Mouse (Mus musculus): ENCODE measurements around the gene Cd84. TPM values are rescaled to one million over a fixed set of nuclear protein-coding genes. Genes with fewer than 3 reads are reported as not detected.
A peak's percentile ranks its signal among the peaks of the same experiment; 100 is the strongest.
"Not testable (repeated sequence)": the region's sequence is repeated elsewhere in the genome, so short reads cannot be mapped to it uniquely, and the experiment has no call there.

Gene Cd84
- 2.6 and 3.0 TPM in 2 replicates for polyA plus RNA-seq (2014; fragmentation: Nextera tagmentation; extraction: Ambion mirVana)

- Histone ChIP-seq H3K4me3 (ENCODE audit: low read depth, low read length) (no peak within 1 kb of the TSS), H3K9me3 (ENCODE audit: control insufficient read depth, low read length) (no peaks in the 10 kb centered on the region), H3K9ac (ENCODE audit: low read depth, low read length) (no peak within 1 kb of the TSS), H3K4me2 (ENCODE audit: low read depth, low read length) (no peak within 1 kb of the TSS), H3K4me1 (ENCODE audit: control insufficient read depth, insufficient read depth, low read length) (no peaks in the 10 kb centered on the region), H3K27me3 (replicated peaks; ENCODE audit: control insufficient read depth, insufficient read depth, low read length) (no peaks in the 10 kb centered on the region), H3K36me3 (ENCODE audit: control insufficient read depth, insufficient read depth, low read length) (no peaks in the 10 kb centered on the region), H3K27ac (replicated peaks; ENCODE audit: low read depth, low read length) (no peak within 1 kb of the TSS)
- ATAC-seq (ENCODE audit: low read depth) (no peak), DNase-seq (ENCODE audit: low spot score) (no peak)
- WGBS = 81% methylated on average over 3 of the region's 3 CpGs
Measured at GRCm38 (mm10) chr1:171839488-171839887, at the start of gene Cd84. Gene Cd84, plus strand, starts transcription at chr1:171839697.

GRCm38 (mm10) chr1:171791491-171791890 is 48.0 kb upstream of the Cd84 start:
- Histone ChIP-seq H3K4me2 (ENCODE audit: low read depth, low read length) (no peak overlapping the region), H3K4me3 (ENCODE audit: low read depth, low read length) (no peak overlapping the region), H3K27ac (replicated peaks; ENCODE audit: low read depth, low read length) (no peak overlapping the region), H3K9me3 (ENCODE audit: control insufficient read depth, low read length) (no peaks in the 10 kb centered on the region), H3K27me3 (replicated peaks; ENCODE audit: control insufficient read depth, insufficient read depth, low read length) (no peaks in the 10 kb centered on the region), H3K4me1 (ENCODE audit: control insufficient read depth, insufficient read depth, low read length) (no peaks in the 10 kb centered on the region), H3K36me3 (ENCODE audit: control insufficient read depth, insufficient read depth, low read length) (no peaks in the 10 kb centered on the region), H3K9ac (ENCODE audit: low read depth, low read length) (no peak overlapping the region)
- ATAC-seq (ENCODE audit: low read depth) (no peak), DNase-seq (ENCODE audit: low spot score) (no peak)
- 81% methylated on average over 3 of the region's 3 CpGs for WGBS

DNA sequence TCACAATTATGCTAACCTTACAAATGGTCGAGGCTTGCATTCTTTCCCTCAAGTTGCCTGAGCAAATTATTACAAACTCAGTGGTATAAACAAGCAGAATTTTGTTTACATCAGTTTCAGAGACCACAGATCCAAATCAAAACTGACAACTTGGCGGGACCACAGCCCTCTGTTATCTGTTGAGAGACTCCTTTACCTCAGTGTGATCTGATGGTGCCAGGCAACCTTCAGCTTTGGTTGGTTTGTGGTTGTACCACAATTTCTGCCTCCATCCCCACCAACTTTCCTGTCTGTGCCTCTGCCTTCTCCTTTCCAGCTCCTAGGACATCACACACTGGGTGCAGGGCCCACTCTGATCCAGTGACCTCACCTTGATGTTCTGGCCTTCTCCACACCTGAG is 43.3 kb upstream of the Cd84 start:
- Histone ChIP-seq H3K9ac (ENCODE audit: low read depth, low read length) (no peak overlapping the region), H3K36me3 (ENCODE audit: control insufficient read depth, insufficient read depth, low read length) (no peaks in the 10 kb centered on the region), H3K27me3 (replicated peaks; ENCODE audit: control insufficient read depth, insufficient read depth, low read length) (no peaks in the 10 kb centered on the region), H3K4me2 (ENCODE audit: low read depth, low read length) (no peak overlapping the region), H3K4me3 (ENCODE audit: low read depth, low read length) (no peak overlapping the region), H3K4me1 (ENCODE audit: control insufficient read depth, insufficient read depth, low read length) (no peaks in the 10 kb centered on the region), H3K9me3 (ENCODE audit: control insufficient read depth, low read length) (no peaks in the 10 kb centered on the region), H3K27ac (replicated peaks; ENCODE audit: low read depth, low read length) (no peak overlapping the region)
- 65% methylated on average over 2 of the region's 2 CpGs for WGBS
- no peak for ATAC-seq (ENCODE audit: low read depth)
- peak; percentile 3 for DNase-seq (ENCODE audit: low spot score)

DNA sequence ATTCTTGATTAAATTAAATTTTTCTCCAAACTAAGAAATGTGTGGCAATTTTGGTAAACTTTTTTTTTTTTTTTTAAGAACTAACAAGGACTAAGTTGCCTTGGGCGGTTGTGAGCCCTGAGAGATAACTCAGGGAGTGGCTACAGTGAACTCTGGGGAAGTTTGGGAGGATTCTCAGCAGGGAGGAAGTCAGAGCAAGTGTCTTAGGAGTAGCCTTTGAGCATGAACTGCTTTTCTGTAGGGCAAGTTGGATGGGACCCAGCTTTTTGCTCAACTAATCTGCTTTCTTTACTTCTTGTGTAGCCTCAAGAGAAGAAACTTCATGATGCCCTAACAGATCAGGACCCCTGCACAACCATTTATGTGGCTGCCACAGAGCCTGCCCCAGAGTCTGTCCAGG is 41.7 kb upstream of the Cd84 start:
- Histone ChIP-seq H3K27ac (replicated peaks; ENCODE audit: low read depth, low read length) (no peak overlapping the region), H3K4me3 (ENCODE audit: low read depth, low read length) (no peak overlapping the region), H3K36me3 (ENCODE audit: control insufficient read depth, insufficient read depth, low read length) (no peaks in the 10 kb centered on the region), H3K27me3 (replicated peaks; ENCODE audit: control insufficient read depth, insufficient read depth, low read length) (no peaks in the 10 kb centered on the region), H3K4me1 (ENCODE audit: control insufficient read depth, insufficient read depth, low read length) (no peaks in the 10 kb centered on the region), H3K9ac (ENCODE audit: low read depth, low read length) (no peak overlapping the region), H3K4me2 (ENCODE audit: low read depth, low read length) (no peak overlapping the region), H3K9me3 (ENCODE audit: control insufficient read depth, low read length) (no peaks in the 10 kb centered on the region)
- ATAC-seq (ENCODE audit: low read depth) (no peak), DNase-seq (ENCODE audit: low spot score) (no peak)
- WGBS = 70% methylated on average over 1 of the region's 1 CpGs

- no peaks in the 10 kb centered on the region for H3K36me3 ChIP-seq (ENCODE audit: control insufficient read depth, insufficient read depth, low read length)
- H3K9ac ChIP-seq (ENCODE audit: low read depth, low read length) = no peak overlapping the region
- WGBS = 77% methylated on average over 4 of the region's 4 CpGs
- H3K9me3 ChIP-seq (ENCODE audit: control insufficient read depth, low read length) = no peaks in the 10 kb centered on the region
- no peak overlapping the region for H3K4me2 ChIP-seq (ENCODE audit: low read depth, low read length)
- H3K4me3 ChIP-seq (ENCODE audit: low read depth, low read length) = no peak overlapping the region
- no peaks in the 10 kb centered on the region for H3K27me3 ChIP-seq (replicated peaks; ENCODE audit: control insufficient read depth, insufficient read depth, low read length)
- no peaks in the 10 kb centered on the region for H3K4me1 ChIP-seq (ENCODE audit: control insufficient read depth, insufficient read depth, low read length)
- DNase-seq (ENCODE audit: low spot score) (no peak), ATAC-seq (ENCODE audit: low read depth) (no peak)
- no peak overlapping the region for H3K27ac ChIP-seq (replicated peaks; ENCODE audit: low read depth, low read length)
Measured at GRCm38 (mm10) chr1:171799648-171800047, 39.8 kb upstream of the Cd84 start.

DNA sequence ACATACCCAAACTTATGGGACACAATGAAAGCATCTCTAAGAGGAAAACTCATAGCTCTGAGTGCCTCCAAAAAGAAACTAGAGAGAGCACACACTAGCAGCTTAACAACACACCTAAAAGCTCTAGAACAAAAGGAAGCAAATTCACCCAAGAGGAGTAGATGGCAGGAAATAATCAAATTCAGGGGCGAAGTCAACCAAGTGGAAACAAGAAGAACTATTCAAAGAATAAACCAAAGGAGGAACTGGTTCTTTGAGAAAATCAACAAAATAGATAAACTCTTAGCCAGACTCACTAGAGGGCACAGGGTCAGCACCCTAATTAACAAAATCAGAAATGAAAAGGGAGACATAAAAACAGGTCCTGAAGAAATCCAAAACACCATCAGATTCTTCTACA is 28.4 kb upstream of the Cd84 start:
- H3K27me3 ChIP-seq (replicated peaks; ENCODE audit: control insufficient read depth, insufficient read depth, low read length); H3K9me3 ChIP-seq (ENCODE audit: control insufficient read depth, low read length); H3K4me1 ChIP-seq (ENCODE audit: control insufficient read depth, insufficient read depth, low read length); DNase-seq (ENCODE audit: low spot score); H3K27ac ChIP-seq (replicated peaks; ENCODE audit: low read depth, low read length); H3K4me2 ChIP-seq (ENCODE audit: low read depth, low read length); H3K9ac ChIP-seq (ENCODE audit: low read depth, low read length); H3K4me3 ChIP-seq (ENCODE audit: low read depth, low read length); H3K36me3 ChIP-seq (ENCODE audit: control insufficient read depth, insufficient read depth, low read length); ATAC-seq (ENCODE audit: low read depth): not testable (repeated sequence)
- 75% methylated on average over 1 of the region's 1 CpGs for WGBS

- no peak overlapping the region for H3K9ac ChIP-seq (ENCODE audit: low read depth, low read length)
- H3K36me3 ChIP-seq (ENCODE audit: control insufficient read depth, insufficient read depth, low read length) = no peaks in the 10 kb centered on the region
- WGBS = 18% methylated on average over 8 of the region's 8 CpGs
- ATAC-seq (ENCODE audit: low read depth) (peak; percentile 77; the same call in 1 of the 2 replicates), DNase-seq (ENCODE audit: low spot score) (peak; percentile 79)
- H3K27me3 ChIP-seq (replicated peaks; ENCODE audit: control insufficient read depth, insufficient read depth, low read length) = no peaks in the 10 kb centered on the region
- H3K27ac ChIP-seq (replicated peaks; ENCODE audit: low read depth, low read length) = no peak overlapping the region
- H3K9me3 ChIP-seq (ENCODE audit: control insufficient read depth, low read length) = no peaks in the 10 kb centered on the region
- no peak overlapping the region for H3K4me3 ChIP-seq (ENCODE audit: low read depth, low read length)
- no peaks in the 10 kb centered on the region for H3K4me1 ChIP-seq (ENCODE audit: control insufficient read depth, insufficient read depth, low read length)
- no peak overlapping the region for H3K4me2 ChIP-seq (ENCODE audit: low read depth, low read length)
Measured at GRCm38 (mm10) chr1:171815545-171816439, 23.7 kb upstream of the Cd84 start.

- WGBS = 83% methylated on average over 4 of the region's 4 CpGs
- Histone ChIP-seq H3K4me3 (ENCODE audit: low read depth, low read length) (no peak overlapping the region), H3K9ac (ENCODE audit: low read depth, low read length) (no peak overlapping the region), H3K4me2 (ENCODE audit: low read depth, low read length) (no peak overlapping the region), H3K9me3 (ENCODE audit: control insufficient read depth, low read length) (no peaks in the 10 kb centered on the region), H3K36me3 (ENCODE audit: control insufficient read depth, insufficient read depth, low read length) (no peaks in the 10 kb centered on the region), H3K4me1 (ENCODE audit: control insufficient read depth, insufficient read depth, low read length) (no peaks in the 10 kb centered on the region), H3K27me3 (replicated peaks; ENCODE audit: control insufficient read depth, insufficient read depth, low read length) (no peaks in the 10 kb centered on the region), H3K27ac (replicated peaks; ENCODE audit: low read depth, low read length) (no peak overlapping the region)
- ATAC-seq (ENCODE audit: low read depth) (no peak), DNase-seq (ENCODE audit: low spot score) (no peak)
Measured at GRCm38 (mm10) chr1:171816991-171817390, 22.5 kb upstream of the Cd84 start.

DNA sequence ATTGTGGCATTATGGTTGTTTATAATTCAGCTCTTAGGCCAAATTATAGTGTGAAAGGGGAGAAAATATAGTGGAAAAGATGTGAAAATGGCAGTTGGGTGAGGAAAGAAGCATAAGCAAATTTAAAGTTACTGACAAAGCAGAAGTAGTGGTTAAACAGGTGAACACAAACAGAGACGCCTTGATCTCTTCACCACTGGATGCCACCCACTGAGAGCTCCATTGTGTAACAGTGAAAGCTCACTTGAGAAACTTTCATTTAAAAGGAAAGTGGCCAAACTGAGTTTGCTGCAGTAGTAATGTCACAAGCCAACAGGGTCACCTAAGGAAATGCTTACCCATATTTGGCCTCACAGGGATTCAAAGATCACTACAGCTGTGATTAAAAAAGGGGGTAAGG is 18.2 kb upstream of the Cd84 start:
- Histone ChIP-seq H3K4me1 (ENCODE audit: control insufficient read depth, insufficient read depth, low read length) (no peaks in the 10 kb centered on the region), H3K4me3 (ENCODE audit: low read depth, low read length) (no peak overlapping the region), H3K27ac (replicated peaks; ENCODE audit: low read depth, low read length) (no peak overlapping the region), H3K9ac (ENCODE audit: low read depth, low read length) (no peak overlapping the region), H3K4me2 (ENCODE audit: low read depth, low read length) (no peak overlapping the region), H3K9me3 (ENCODE audit: control insufficient read depth, low read length) (no peaks in the 10 kb centered on the region), H3K27me3 (replicated peaks; ENCODE audit: control insufficient read depth, insufficient read depth, low read length) (no peaks in the 10 kb centered on the region), H3K36me3 (ENCODE audit: control insufficient read depth, insufficient read depth, low read length) (no peaks in the 10 kb centered on the region)
- WGBS = 25% methylated on average over 1 of the region's 1 CpGs
- DNase-seq (ENCODE audit: low spot score) (no peak), ATAC-seq (ENCODE audit: low read depth) (no peak)
